Mouse (Mus musculus): ENCODE measurements around the gene Elmod2. TPM values are rescaled to one million over a fixed set of nuclear protein-coding genes. Genes with fewer than 3 reads are reported as not detected.
A peak's percentile ranks its signal among the peaks of the same experiment; 100 is the strongest.
"Not testable (repeated sequence)": the region's sequence is repeated elsewhere in the genome, so short reads cannot be mapped to it uniquely, and the experiment has no call there.

The Elmod2 gene
- total RNA-seq (2017), result 23.5 to 34.4 TPM (median 29.3 TPM) in 3 replicates

DNA sequence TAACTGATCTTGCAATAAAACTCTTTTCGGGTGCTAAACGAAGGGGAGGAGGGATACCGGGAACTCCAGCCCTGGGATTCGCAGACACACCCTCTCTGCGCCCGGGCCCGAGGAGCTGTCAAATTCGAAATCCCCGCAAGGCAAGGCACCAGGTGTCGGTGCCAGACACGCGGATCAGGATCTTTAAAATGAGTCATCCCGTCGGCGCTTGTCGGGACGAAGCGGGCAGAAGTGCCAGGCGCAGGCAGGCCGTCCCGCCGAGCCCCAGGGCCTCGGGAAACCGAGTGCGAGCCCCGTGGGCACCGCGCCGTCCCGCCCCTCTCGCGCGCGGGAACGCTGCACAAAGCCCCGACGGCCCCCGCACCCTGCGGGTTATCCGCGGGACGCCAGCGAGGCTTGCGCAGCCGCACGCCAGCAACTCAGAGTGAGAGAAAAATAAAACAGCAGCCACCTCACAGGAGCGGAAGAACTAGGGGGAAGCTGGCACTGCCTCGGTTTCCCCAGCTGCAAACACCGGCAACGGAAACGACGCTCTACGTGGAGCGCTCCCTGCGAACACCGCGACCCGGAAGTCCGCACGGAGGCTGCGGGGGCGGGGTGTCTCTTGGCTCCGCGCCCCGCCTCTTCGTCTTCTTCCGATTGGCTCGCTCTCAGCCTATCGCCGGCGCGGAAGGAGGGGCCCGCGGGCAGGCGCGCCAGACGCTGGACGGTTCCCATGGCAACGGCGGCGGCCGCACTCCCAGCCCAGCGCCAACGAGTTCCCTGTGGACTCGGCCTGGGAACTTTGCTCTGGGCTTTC lies at the start of gene Elmod2:
TSS of gene Elmod2 (minus strand) at position 588 of the 799 bp plus-strand sequence.
- peak; percentile 99 for ATAC-seq (replicated peaks; ENCODE audit: insufficient number of reproducible peaks, low FRiP score, low TSS enrichment, poor library complexity, severe bottlenecking)

GRCm38 (mm10) chr8:83381016-83381415 lies 48.7 kb upstream of the Elmod2 start:
- no peak for ATAC-seq (replicated peaks; ENCODE audit: insufficient number of reproducible peaks, low FRiP score, low TSS enrichment, poor library complexity, severe bottlenecking)

GRCm38 (mm10) chr8:83380141-83380540 lies 47.9 kb upstream of the Elmod2 start:
- ATAC-seq (replicated peaks; ENCODE audit: insufficient number of reproducible peaks, low FRiP score, low TSS enrichment, poor library complexity, severe bottlenecking), result no peak

DNA sequence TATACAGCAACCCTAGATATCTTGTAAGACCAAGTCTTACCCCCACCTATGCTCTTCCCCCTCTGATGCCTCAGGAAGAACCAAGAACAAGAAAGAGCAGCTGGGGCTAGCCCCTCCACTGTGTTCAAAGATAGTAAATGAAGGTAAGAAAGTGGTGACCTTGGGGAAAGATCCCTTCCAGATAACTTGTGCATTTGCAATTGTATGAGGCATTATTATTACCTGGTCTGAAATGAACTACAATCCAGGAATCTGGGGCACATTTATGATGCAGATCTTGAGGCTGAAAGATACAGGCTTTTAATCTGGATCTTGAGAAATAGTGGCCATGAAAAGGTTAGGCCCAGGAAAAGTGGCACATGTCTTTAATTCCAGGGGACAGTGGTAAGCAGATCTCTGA lies 44.9 kb upstream of the Elmod2 start:
- ATAC-seq (replicated peaks; ENCODE audit: insufficient number of reproducible peaks, low FRiP score, low TSS enrichment, poor library complexity, severe bottlenecking), result no peak

- no peak for ATAC-seq (replicated peaks; ENCODE audit: insufficient number of reproducible peaks, low FRiP score, low TSS enrichment, poor library complexity, severe bottlenecking)
These were observed 31.0 kb upstream of the Elmod2 start for GRCm38 (mm10) chr8:83363156-83363769.

- ATAC-seq (replicated peaks; ENCODE audit: insufficient number of reproducible peaks, low FRiP score, low TSS enrichment, poor library complexity, severe bottlenecking), result no peak
These were observed 19.0 kb upstream of the Elmod2 start for GRCm38 (mm10) chr8:83351315-83351714.

- ATAC-seq (replicated peaks; ENCODE audit: insufficient number of reproducible peaks, low FRiP score, low TSS enrichment, poor library complexity, severe bottlenecking), result no peak
These were observed 16.0 kb upstream of the Elmod2 start, which contains the start of gene Mgat4d for GRCm38 (mm10) chr8:83348263-83348662. TSS of gene Mgat4d (plus strand) at chr8:83348471.

- no peak for ATAC-seq (replicated peaks; ENCODE audit: insufficient number of reproducible peaks, low FRiP score, low TSS enrichment, poor library complexity, severe bottlenecking)
These were observed 10.4 kb upstream of the Elmod2 start for GRCm38 (mm10) chr8:83342693-83343092.

- no peak for ATAC-seq (replicated peaks; ENCODE audit: insufficient number of reproducible peaks, low FRiP score, low TSS enrichment, poor library complexity, severe bottlenecking)
These were observed 9.8 kb upstream of the Elmod2 start for GRCm38 (mm10) chr8:83342076-83342475.

- no peak for ATAC-seq (replicated peaks; ENCODE audit: insufficient number of reproducible peaks, low FRiP score, low TSS enrichment, poor library complexity, severe bottlenecking)
These were observed 578 bp upstream of the Elmod2 start for GRCm38 (mm10) chr8:83332864-83333263.

- no peak for ATAC-seq (replicated peaks; ENCODE audit: insufficient number of reproducible peaks, low FRiP score, low TSS enrichment, poor library complexity, severe bottlenecking)
These were observed 753 bp downstream of the Elmod2 start for GRCm38 (mm10) chr8:83331567-83331898.

DNA sequence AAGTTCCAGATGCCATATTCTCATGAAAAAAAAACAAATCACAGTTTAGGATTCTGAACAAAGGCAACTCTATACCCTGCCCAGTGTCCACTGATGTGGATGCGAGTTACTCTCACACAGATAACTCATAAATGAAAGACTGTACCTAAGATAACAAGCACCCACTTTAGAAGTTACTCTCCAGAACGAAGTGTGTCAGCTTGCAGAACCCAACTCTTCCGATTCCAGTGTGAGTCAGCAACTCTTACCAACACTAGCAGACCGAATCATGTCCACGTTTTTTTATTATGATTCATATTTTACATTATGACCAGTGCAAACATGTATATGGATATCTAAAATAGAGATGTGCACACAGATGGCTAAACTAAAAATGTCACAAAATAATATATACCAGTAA lies 4.4 kb downstream of the Elmod2 start:
- no peak for ATAC-seq (replicated peaks; ENCODE audit: insufficient number of reproducible peaks, low FRiP score, low TSS enrichment, poor library complexity, severe bottlenecking)

GRCm38 (mm10) chr8:83323056-83323455 lies 9.2 kb downstream of the Elmod2 start:
- ATAC-seq (replicated peaks; ENCODE audit: insufficient number of reproducible peaks, low FRiP score, low TSS enrichment, poor library complexity, severe bottlenecking), result no peak

DNA sequence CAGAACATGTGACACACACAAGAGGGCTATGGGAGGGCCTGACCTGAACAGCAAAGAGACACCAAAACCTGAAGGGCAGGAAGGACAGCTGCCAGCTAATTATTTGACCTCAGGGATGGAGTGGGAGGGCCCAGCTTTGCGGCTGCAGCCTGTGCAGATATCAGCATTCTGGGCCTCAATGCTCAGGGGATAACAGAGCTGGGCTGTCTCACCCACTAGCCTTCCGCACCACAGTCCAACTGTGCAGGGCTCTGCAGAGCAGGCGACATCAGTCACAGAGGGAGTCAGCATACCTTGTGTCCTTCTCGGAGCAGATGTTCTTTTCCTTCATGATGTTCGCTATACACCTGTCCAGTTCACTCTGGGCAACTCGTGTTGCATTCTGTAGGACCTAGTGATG lies 9.9 kb downstream of the Elmod2 start:
- no peak for ATAC-seq (replicated peaks; ENCODE audit: insufficient number of reproducible peaks, low FRiP score, low TSS enrichment, poor library complexity, severe bottlenecking)

GRCm38 (mm10) chr8:83320543-83320942 lies 11.7 kb downstream of the Elmod2 start:
- ATAC-seq (replicated peaks; ENCODE audit: insufficient number of reproducible peaks, low FRiP score, low TSS enrichment, poor library complexity, severe bottlenecking), result no peak

DNA sequence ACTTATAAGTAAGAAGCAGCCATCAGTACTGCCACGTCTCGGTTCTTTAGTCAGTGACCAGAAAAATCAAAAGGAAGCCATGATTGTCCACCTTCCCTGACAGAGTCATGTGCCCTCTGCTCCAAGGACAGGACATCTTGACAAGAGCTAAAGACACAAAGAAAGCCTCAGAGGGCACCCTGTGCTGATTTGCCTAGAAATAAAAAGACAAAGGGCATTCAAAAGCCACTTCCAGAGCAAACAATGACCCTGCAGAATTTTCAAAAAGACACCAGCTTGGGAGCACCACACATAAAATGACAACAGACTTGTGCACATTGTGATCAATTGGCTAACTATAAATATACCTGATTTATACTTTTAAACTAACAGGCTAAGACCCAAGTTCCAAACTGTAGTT lies 16.6 kb downstream of the Elmod2 start:
- no peak for ATAC-seq (replicated peaks; ENCODE audit: insufficient number of reproducible peaks, low FRiP score, low TSS enrichment, poor library complexity, severe bottlenecking)

DNA sequence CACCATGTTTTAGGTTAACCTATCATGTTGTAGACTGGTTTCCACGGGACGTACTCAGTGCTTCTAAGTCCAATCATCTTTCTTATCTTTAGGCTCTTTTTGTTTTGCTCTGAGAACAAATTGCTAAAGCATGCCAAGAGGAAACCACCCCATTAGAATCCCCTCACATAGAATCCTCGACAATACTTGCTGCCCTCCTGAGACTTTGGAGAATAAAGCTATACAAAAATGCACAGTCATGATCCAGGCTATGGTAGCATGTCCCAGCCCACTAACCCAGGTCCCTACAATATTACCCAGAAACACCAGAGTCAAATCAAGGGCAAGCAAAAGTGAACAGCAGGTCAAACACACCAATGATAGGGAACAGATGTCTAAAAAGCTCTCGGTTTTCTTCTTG lies 17.2 kb downstream of the Elmod2 start:
- not testable (repeated sequence) for ATAC-seq (replicated peaks; ENCODE audit: insufficient number of reproducible peaks, low FRiP score, low TSS enrichment, poor library complexity, severe bottlenecking)

- no peak for ATAC-seq (replicated peaks; ENCODE audit: insufficient number of reproducible peaks, low FRiP score, low TSS enrichment, poor library complexity, severe bottlenecking)
These were observed 22.4 kb downstream of the Elmod2 start for GRCm38 (mm10) chr8:83309836-83310235.

DNA sequence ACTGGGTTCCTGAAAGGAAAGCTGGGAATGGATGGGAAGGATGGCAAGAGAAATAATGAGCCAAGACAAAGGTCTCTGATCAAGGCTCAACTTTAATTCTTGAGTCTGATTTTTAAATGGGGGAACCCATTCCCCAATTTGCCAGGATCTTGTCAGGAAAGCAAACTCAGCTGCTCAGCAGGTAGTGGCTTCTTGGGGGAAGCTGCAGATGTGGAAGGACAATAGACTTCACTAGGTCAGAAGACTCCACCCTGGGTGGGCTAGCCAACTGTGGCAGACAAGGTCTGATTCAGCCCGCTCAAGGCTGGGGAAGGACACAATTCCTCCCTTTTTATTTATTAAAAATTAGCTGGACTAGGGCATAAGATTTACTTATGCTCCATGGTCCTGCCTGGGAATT lies 27.3 kb downstream of the Elmod2 start:
- no peak for ATAC-seq (replicated peaks; ENCODE audit: insufficient number of reproducible peaks, low FRiP score, low TSS enrichment, poor library complexity, severe bottlenecking)

GRCm38 (mm10) chr8:83300135-83300534 lies 32.2 kb downstream of the Elmod2 start:
- no peak for ATAC-seq (replicated peaks; ENCODE audit: insufficient number of reproducible peaks, low FRiP score, low TSS enrichment, poor library complexity, severe bottlenecking)
